Mouse (Mus musculus) liver, embryonic 14.5 days (tissue): ENCODE data around the gene Nop2.

Experiments
- CTCF ChIP-seq: IDR thresholded peaks from 2 replicates; pipeline ENCODE4 v1.5.1; 2016; ENCODE audit warnings: antibody characterized with exemption, low read depth, control low read depth
- EP300 ChIP-seq: IDR thresholded peaks from 2 replicates; pipeline ENCODE4 v1.6.1; 2016; ENCODE audit warnings: antibody characterized with exemption, low read depth

DNA sequence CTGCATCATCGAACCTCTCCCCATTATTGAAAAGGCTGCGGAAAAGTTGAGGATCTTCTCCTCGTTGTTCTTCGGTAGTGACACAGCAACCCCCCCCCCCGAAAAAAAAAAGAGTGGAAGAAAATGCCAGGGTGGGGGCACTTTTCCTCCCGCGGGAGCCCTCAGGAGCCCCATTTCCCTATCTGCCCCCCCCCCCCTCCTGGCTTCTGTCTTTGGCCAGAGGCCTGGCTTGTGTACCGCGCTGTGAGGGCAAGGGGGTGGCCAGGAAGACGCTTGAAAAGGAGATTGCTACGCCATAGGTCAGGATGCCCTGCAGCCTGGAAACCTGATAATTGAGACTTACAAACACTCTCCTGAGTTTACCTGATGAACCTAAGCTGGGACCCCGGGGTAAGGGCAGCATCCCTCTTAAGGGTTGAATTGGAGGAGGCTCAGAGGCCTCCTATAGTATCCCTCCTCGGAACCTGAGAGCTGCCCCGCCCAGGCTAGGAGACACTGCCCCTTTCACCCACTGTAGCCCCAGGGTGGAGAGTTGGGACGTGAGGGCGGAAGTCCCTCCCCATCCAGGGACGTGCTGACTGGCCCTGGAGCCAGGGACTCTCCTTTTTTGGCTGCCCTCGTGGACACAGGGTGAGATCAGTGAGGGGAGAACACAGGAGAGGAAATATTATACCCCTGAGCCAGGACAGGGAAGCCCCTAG lies 34.5 kb downstream of the Nop2 start, which contains the start of gene Gapdh:
- no peak for TF ChIP-seq CTCF
- TF ChIP-seq EP300, result no peak
